Mouse (Mus musculus) liver, adult 2 months (tissue): ENCODE results near the gene Rapgef3. TPM values are rescaled to one million over a fixed set of nuclear protein-coding genes. Genes with fewer than 3 reads are reported as not detected.

ENCODE experiments used
- DNase-seq: peaks from one replicate; pipeline ENCODE4 v3.0.0-alpha.2; 2011; ENCODE audit warnings: low read depth, low spot score; ENCODE audit errors: extremely low read depth
- H3K27ac ChIP-seq: fragments of 200-500 bp; replicated peaks from 2 replicates; pipeline ENCODE4 v1.5.1; 2012; ENCODE audit warnings: low read depth, mild to moderate bottlenecking, control low read depth, inconsistent platforms, low read length; ENCODE audit not compliant: insufficient read depth
- H3K27me3 ChIP-seq: fragments of 200-500 bp; 2 replicates; pipeline ENCODE4 v1.6.1; 2012; ENCODE audit warnings: mild to moderate bottlenecking, moderate library complexity, low read length, inconsistent platforms; ENCODE audit not compliant: control insufficient read depth, insufficient read depth
- H3K36me3 ChIP-seq: fragments of 200-500 bp; 2 replicates; pipeline ENCODE4 v1.6.1; 2012; ENCODE audit warnings: low read length, inconsistent platforms; ENCODE audit not compliant: control insufficient read depth, insufficient read depth
- H3K4me1 ChIP-seq: fragments of 200-500 bp; 2 replicates; pipeline ENCODE4 v1.6.1; 2011; ENCODE audit warnings: low read length; ENCODE audit not compliant: control insufficient read depth, insufficient read depth
- H3K4me3 ChIP-seq: fragments of 200-500 bp; 2 replicates; pipeline ENCODE4 v1.5.1; 2011; ENCODE audit warnings: low read depth, mild to moderate bottlenecking, control low read depth, low read length, moderate library complexity; ENCODE audit not compliant: insufficient read depth
- H3K79me2 ChIP-seq: fragments of 200-500 bp; 2 replicates; pipeline ENCODE4 v1.6.1; 2012; ENCODE audit warnings: inconsistent platforms, mild to moderate bottlenecking, low read length, moderate library complexity; ENCODE audit not compliant: control insufficient read depth, insufficient read depth
- H3K9ac ChIP-seq: fragments of 200-500 bp; 2 replicates; pipeline ENCODE4 v1.6.1; 2012; ENCODE audit warnings: low read depth, mild to moderate bottlenecking, control low read depth, inconsistent platforms, low read length
- CTCF ChIP-seq: fragments of 200-500 bp; IDR thresholded peaks from 2 replicates; pipeline ENCODE4 v1.5.1; 2011; ENCODE audit warnings: low read depth, low read length, control low read depth
- POLR2A ChIP-seq: fragments of 200-500 bp; IDR thresholded peaks from 2 replicates; pipeline ENCODE4 v1.6.1; 2011; ENCODE audit warnings: low read length, control low read depth; ENCODE audit not compliant: insufficient read depth; ENCODE audit errors: extremely low read depth
- WGBS: fragments of 180-500 bp; shearing (Covaris S2); methylation state at CpG from one replicate; pipeline ENCODE4 v1.1.7; 2018; 5-methylcytosine and 5-hydroxymethylcytosine counted together
- polyA plus RNA-seq: library from polyadenylated mRNA; depleted of rRNA; stranded (reverse); fragments of >200 nt; gene quantifications from 2 replicates; pipeline ENCODE4 v1.2.3, GENCODE M21; 2012
- total RNA-seq: library from RNA; depleted of rRNA; stranded (reverse); fragments of >200 nt; gene quantifications from 2 replicates; pipeline ENCODE4 v1.2.3, GENCODE M21; 2014

Gene Rapgef3
- total and polyA plus RNA-seq, 2 experiments: 1.8 to 4.9 TPM

- Histone ChIP-seq H3K4me3 (no peak overlapping the region), H3K4me1 (peaks cover 11% of the 10 kb centered on the region)
Measured at GRCm38 (mm10) chr15:97786412-97787112, 18.8 kb upstream of the Rapgef3 start.

GRCm38 (mm10) chr15:97785731-97786411 is 18.1 kb upstream of the Rapgef3 start:
- no peaks in the 10 kb centered on the region for H3K36me3 ChIP-seq
- DNase-seq: no peak
- H3K27me3 ChIP-seq: no peaks in the 10 kb centered on the region
- H3K27ac ChIP-seq: no peak overlapping the region
- no peak for TF ChIP-seq POLR2A
- TF ChIP-seq CTCF: 0 out of 2 replicates have a peak, but pooled peaks have one; percentile 10
- peaks cover 11% of the 10 kb centered on the region for H3K4me1 ChIP-seq
- H3K79me2 ChIP-seq: no peaks in the 10 kb centered on the region; the same call in 1 of the 2 replicates
- H3K9ac ChIP-seq: no peak overlapping the region
- no peak overlapping the region for H3K4me3 ChIP-seq
- 77% methylated on average over 9 of the region's 9 CpGs for WGBS

More at GRCm38 (mm10) chr15:97786412-97787112, 18.8 kb upstream of the Rapgef3 start:
- whole genome bisulfite sequencing: 43% methylated on average over 10 of the region's 10 CpGs
- DNase-seq: no peak
- Histone ChIP-seq H3K27me3 (no peaks in the 10 kb centered on the region), H3K36me3 (no peaks in the 10 kb centered on the region), H3K9ac (no peak overlapping the region), H3K79me2 (no peaks in the 10 kb centered on the region; the same call in 1 of the 2 replicates), H3K27ac (no peak overlapping the region)
- TF ChIP-seq POLR2A (no peak), CTCF (no peak)

DNA sequence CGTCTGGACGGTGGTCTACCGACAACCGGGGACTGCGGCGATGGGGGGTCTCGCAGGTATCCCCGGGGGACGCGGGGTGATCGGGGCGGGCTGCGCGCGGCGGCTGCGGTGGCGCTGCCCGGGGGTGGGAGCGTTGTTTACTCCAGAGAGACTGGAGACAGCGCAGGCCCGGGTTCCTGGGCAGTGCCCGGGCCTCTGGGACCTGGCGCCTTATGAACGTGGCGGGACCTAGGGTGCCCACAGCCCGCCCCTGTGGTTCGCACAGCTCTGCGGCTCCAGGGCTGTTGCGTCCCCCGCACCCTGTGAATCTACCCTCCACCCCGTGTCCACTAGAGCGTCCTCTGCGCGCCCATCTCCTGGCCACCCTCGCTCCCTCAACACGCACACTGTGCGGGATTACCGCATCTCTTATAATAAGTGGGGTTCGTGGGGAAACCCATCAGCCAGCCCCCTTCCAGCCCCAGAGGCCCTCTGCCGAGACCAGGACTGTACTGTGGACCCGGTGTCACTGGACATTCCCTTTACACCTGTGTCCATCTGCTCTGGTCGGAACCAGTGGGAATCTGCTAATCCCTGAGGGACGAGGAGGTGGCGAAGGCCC is 16.9 kb upstream of the Rapgef3 start:
- whole genome bisulfite sequencing: 6% methylated on average over 41 of the region's 45 CpGs
- H3K27ac ChIP-seq: peak overlapping the region; percentile 7

GRCm38 (mm10) chr15:97784092-97784559 is 16.4 kb upstream of the Rapgef3 start:
- H3K27me3 ChIP-seq: no peaks in the 10 kb centered on the region
- peak overlapping the region; percentile 69 for H3K4me3 ChIP-seq
- peak overlapping the region; percentile 82 for H3K9ac ChIP-seq
- peaks cover 11% of the 10 kb centered on the region for H3K4me1 ChIP-seq
- peak overlapping the region; percentile 7 for H3K27ac ChIP-seq
- WGBS: 3% methylated on average over 39 of the region's 39 CpGs
- TF ChIP-seq POLR2A: peak; percentile 77
- TF ChIP-seq CTCF: peak; percentile 93
- peak; percentile 51 for DNase-seq
- H3K79me2 ChIP-seq: no peaks in the 10 kb centered on the region; the same call in 1 of the 2 replicates
- H3K36me3 ChIP-seq: no peaks in the 10 kb centered on the region

More for the DNA sequence above, 16.9 kb upstream of the Rapgef3 start:
- TF ChIP-seq POLR2A: no peak
- no peak for TF ChIP-seq CTCF
- H3K4me3 ChIP-seq: peak overlapping the region; percentile 69
- H3K36me3 ChIP-seq: no peaks in the 10 kb centered on the region
- peak overlapping the region; percentile 82 for H3K9ac ChIP-seq
- DNase-seq: no peak
- H3K27me3 ChIP-seq: no peaks in the 10 kb centered on the region
- peaks cover 11% of the 10 kb centered on the region for H3K4me1 ChIP-seq
- no peaks in the 10 kb centered on the region; the same call in 1 of the 2 replicates for H3K79me2 ChIP-seq

DNA sequence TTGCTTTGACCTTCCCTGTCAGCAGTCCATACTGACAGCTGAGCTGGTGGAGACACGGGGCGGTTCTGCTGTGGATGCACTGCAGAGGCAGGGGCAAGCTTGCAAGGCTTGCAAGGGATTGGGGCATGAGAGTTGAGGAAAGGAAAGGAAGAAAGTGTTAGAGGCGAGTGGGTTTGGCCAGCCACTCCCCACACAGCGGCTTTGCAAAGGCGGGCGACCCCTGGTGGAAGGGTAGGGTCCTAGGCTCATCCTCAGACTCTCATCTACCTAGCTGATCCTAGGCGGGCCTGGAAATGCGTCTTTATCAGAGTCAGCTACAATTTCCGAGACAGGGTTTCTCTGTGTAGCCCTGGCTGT is 15.0 kb upstream of the Rapgef3 start:
- H3K4me1 ChIP-seq: peaks cover 11% of the 10 kb centered on the region
- no peaks in the 10 kb centered on the region; the same call in 1 of the 2 replicates for H3K79me2 ChIP-seq
- no peak for TF ChIP-seq POLR2A
- peak; percentile 80 for TF ChIP-seq CTCF
- H3K27me3 ChIP-seq: no peaks in the 10 kb centered on the region
- no peak for DNase-seq
- H3K9ac ChIP-seq: no peak overlapping the region
- H3K4me3 ChIP-seq: no peak overlapping the region
- no peak overlapping the region for H3K27ac ChIP-seq
- no peaks in the 10 kb centered on the region for H3K36me3 ChIP-seq
- WGBS: 13% methylated on average over 9 of the region's 9 CpGs
